Mouse (Mus musculus) layer of hippocampus, postnatal 36 days (tissue): ENCODE measurements at regions not wholly inside any gene's neighbourhood (a gene's known extent, or its start where the extent isn't known, plus 50 kb on each side); places are given as distances from the start of the nearest gene placed in this dataset.

Experiments used
- DNase-seq, 2 experiments: peaks; one replicate each; pipeline ENCODE4 v3.0.0; 2022

GRCm38 (mm10) chr11:27833736-27834135 lies 505.9 kb downstream of the Gm6685 start:
- peak; percentile 44 to 49 for DNase-seq

GRCm38 (mm10) chr11:27799826-27800620 lies 539.6 kb downstream of the Gm6685 start:
- DNase-seq = no peak

- DNase-seq = no peak
These were observed 585.8 kb downstream of the Gm6685 start for GRCm38 (mm10) chr11:27753913-27754218.

GRCm38 (mm10) chr11:27753212-27753912 lies 586.3 kb downstream of the Gm6685 start:
- DNase-seq = peak; percentile 8 to 12

DNA sequence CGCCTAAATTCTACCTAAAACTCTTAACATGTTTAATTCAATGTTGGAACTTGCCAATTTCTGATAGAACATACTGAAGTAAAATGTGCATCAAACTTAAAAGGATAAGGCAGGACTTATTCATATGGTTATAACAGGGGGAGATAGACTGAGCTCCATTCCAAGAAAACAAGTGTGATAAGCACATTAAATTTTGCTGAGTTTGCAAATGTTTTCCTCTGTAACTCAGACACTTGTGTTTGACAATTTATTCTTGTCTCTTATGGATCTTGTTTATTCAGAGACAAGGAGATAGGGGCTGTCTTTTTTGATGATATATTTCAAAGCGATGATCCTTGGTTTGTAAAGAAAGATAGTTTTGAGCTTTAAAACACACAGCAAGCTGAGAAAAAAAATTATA lies 613.6 kb downstream of the Gm6685 start:
- no peak for DNase-seq

GRCm38 (mm10) chr11:27721346-27721745 lies 618.3 kb downstream of the Gm6685 start:
- DNase-seq = peak in 1 of 2 experiments; percentile 11

GRCm38 (mm10) chr11:27672436-27672835 lies 667.2 kb downstream of the Gm6685 start:
- no peak for DNase-seq
